19 mouse cellular contexts compared by ENCODE assay signal in genomic region chr13:70655570-70655969, GRCm38 (mm10). TPM values are rescaled to one million over a fixed set of nuclear protein-coding genes. Genes with fewer than 3 reads are reported as not detected.
DNase-seq lines count a peak whose midpoint lies in the region; ATAC-seq and TF ChIP-seq lines count a peak whose summit lies in the region.
"Had no signal": no experiment of that assay in that cellular context is flagged by ENCODE, and none has a peak within 500 bp of the region (broad histone marks: within the 10 kb centered on the region; RNA-seq: fewer than 3 reads in every experiment).

No protein-coding gene starts in this region.

- WGBS in intestine, embryonic 14.5 days: 62% methylated on average over 12 of the region's 12 CpGs
- WGBS in intestine, embryonic 15.5 days: 56% methylated on average over 12 of the region's 12 CpGs
- 37% methylated on average over 12 of the region's 12 CpGs for WGBS in lung, embryonic 16.5 days
- WGBS in forebrain, postnatal 0 days: 86% methylated on average over 12 of the region's 12 CpGs

- peak; percentile 45 for DNase-seq in intestine, embryonic 14.5 days (ENCODE audit: low spot score)
- DNase-seq in 3134 (ENCODE audit: extremely low read depth, insufficient read length, low spot score) (peak; percentile 54), 3T3-L1 (ENCODE audit: low read depth, low spot score) (peak; percentile 78)
- no peak for DNase-seq in forebrain, postnatal 0 days
- DNase-seq in heart, postnatal 36 days: no peak
- DNase-seq: cerebellum, adult 11 months; cerebellum, postnatal 14 days; embryo, embryonic 11 days; kidney, adult 18-20 months; kidney, postnatal 25 days; layer of hippocampus, adult 9-11 months; right cerebral cortex, postnatal 25 days had no signal

- no peaks in the 10 kb centered on the region for H3K36me3 ChIP-seq in intestine, embryonic 14.5 days (ENCODE audit: control insufficient read depth, insufficient read depth, low read length)
- H3K36me3 ChIP-seq in intestine, embryonic 15.5 days: no peaks in the 10 kb centered on the region
- H3K36me3 ChIP-seq in lung, embryonic 16.5 days (ENCODE audit: control insufficient read depth, insufficient read depth, low read length): no peaks in the 10 kb centered on the region
- no peaks in the 10 kb centered on the region for H3K36me3 ChIP-seq in forebrain, postnatal 0 days (ENCODE audit: insufficient read depth)
- H3K36me3 ChIP-seq: midbrain, embryonic 10.5 days; neural tube, embryonic 13.5 days had no signal

- peaks cover 8% of the 10 kb centered on the region; the same call in 1 of the 2 replicates for H3K4me1 ChIP-seq in intestine, embryonic 14.5 days (replicated peaks; ENCODE audit: control insufficient read depth, insufficient read depth, low read length)
- H3K4me1 ChIP-seq in intestine, embryonic 15.5 days (replicated peaks): peaks cover 10% of the 10 kb centered on the region
- H3K4me1 ChIP-seq in lung, embryonic 16.5 days (replicated peaks; ENCODE audit: control insufficient read depth, insufficient read depth, low read length): peaks cover 15% of the 10 kb centered on the region
- no peaks in the 10 kb centered on the region for H3K4me1 ChIP-seq in forebrain, postnatal 0 days (ENCODE audit: insufficient read depth)
- H3K4me1 ChIP-seq: neural tube, embryonic 13.5 days had no signal

- H3K4me2 ChIP-seq in intestine, embryonic 14.5 days (ENCODE audit: low read length): no peak overlapping the region
- no peak overlapping the region for H3K4me2 ChIP-seq in intestine, embryonic 15.5 days (replicated peaks)
- H3K4me2 ChIP-seq in lung, embryonic 16.5 days (ENCODE audit: low read depth, low read length): no peak overlapping the region
- no peak overlapping the region for H3K4me2 ChIP-seq in forebrain, postnatal 0 days (ENCODE audit: low read depth)
- H3K4me2 ChIP-seq: neural tube, embryonic 13.5 days had no signal

- ATAC-seq in intestine, embryonic 14.5 days (replicated peaks; ENCODE audit: low FRiP score, low TSS enrichment, low read depth): no peak
- no peak for ATAC-seq in intestine, embryonic 15.5 days
- peak; percentile 24; the same call in 1 of the 2 replicates for ATAC-seq in lung, embryonic 16.5 days (ENCODE audit: low read depth)
- no peak for ATAC-seq in erythroblast, adult 5-6 weeks (replicated peaks; ENCODE audit: low FRiP score, poor library complexity, severe bottlenecking)
- ATAC-seq in forebrain, postnatal 0 days: no peak
- ATAC-seq: forebrain, embryonic 14.5 days had no signal

- H3K4me3 ChIP-seq in intestine, embryonic 14.5 days (ENCODE audit: low read depth, low read length): no peak overlapping the region
- no peak overlapping the region for H3K4me3 ChIP-seq in intestine, embryonic 15.5 days (replicated peaks)
- no peak overlapping the region for H3K4me3 ChIP-seq in lung, embryonic 16.5 days (ENCODE audit: low read length)
- H3K4me3 ChIP-seq in forebrain, postnatal 0 days (ENCODE audit: low read depth, low read length): no peak overlapping the region
- H3K4me3 ChIP-seq: erythroblast, embryonic 14.5 days; midbrain, embryonic 10.5 days; neural tube, embryonic 13.5 days had no signal

- no peak for TF ChIP-seq CTCF in forebrain, postnatal 0 days (IDR thresholded peaks at IDR 0.05; ENCODE audit: low read depth)

- intact Hi-C loops in heart, postnatal 36 days (cut with DNase I): no loop called here

- no peaks in the 10 kb centered on the region for H3K27me3 ChIP-seq in intestine, embryonic 14.5 days (replicated peaks; ENCODE audit: control insufficient read depth, insufficient read depth, low read length)
- H3K27me3 ChIP-seq in intestine, embryonic 15.5 days (replicated peaks): no peaks in the 10 kb centered on the region
- H3K27me3 ChIP-seq in lung, embryonic 16.5 days (ENCODE audit: control insufficient read depth, insufficient read depth, low read depth, low read length): no peaks in the 10 kb centered on the region; the same call in 1 of the 2 replicates
- H3K27me3 ChIP-seq in forebrain, postnatal 0 days (ENCODE audit: insufficient read depth, low read length): no peaks in the 10 kb centered on the region
- H3K27me3 ChIP-seq: neural tube, embryonic 13.5 days had no signal

- H3K27ac ChIP-seq in intestine, embryonic 14.5 days (ENCODE audit: low read depth): no peak overlapping the region
- no peak overlapping the region for H3K27ac ChIP-seq in intestine, embryonic 15.5 days
- no peak overlapping the region for H3K27ac ChIP-seq in lung, embryonic 16.5 days (ENCODE audit: low read length)
- H3K27ac ChIP-seq in forebrain, postnatal 0 days (ENCODE audit: low read depth, low read length): no peak overlapping the region
- H3K27ac ChIP-seq: neural tube, embryonic 13.5 days had no signal

- H3K9ac ChIP-seq in intestine, embryonic 14.5 days (ENCODE audit: low read length): no peak overlapping the region
- no peak overlapping the region for H3K9ac ChIP-seq in intestine, embryonic 15.5 days
- no peak overlapping the region for H3K9ac ChIP-seq in lung, embryonic 16.5 days (ENCODE audit: low read length)
- no peak overlapping the region for H3K9ac ChIP-seq in forebrain, postnatal 0 days
- H3K9ac ChIP-seq: neural tube, embryonic 13.5 days had no signal

- H3K9me3 ChIP-seq in intestine, embryonic 14.5 days (ENCODE audit: control insufficient read depth, low read length): no peaks in the 10 kb centered on the region
- H3K9me3 ChIP-seq in intestine, embryonic 15.5 days: no peaks in the 10 kb centered on the region
- H3K9me3 ChIP-seq in lung, embryonic 16.5 days (ENCODE audit: control insufficient read depth, low read length): no peaks in the 10 kb centered on the region
- no peaks in the 10 kb centered on the region for H3K9me3 ChIP-seq in forebrain, postnatal 0 days (ENCODE audit: low read length)
- H3K9me3 ChIP-seq: midbrain, embryonic 10.5 days; neural tube, embryonic 13.5 days had no signal

RNA-seq across cellular contexts. Expression of gene Ice1, which starts 18.1 kb away (rescaled TPM):
- 27.0 and 30.7 TPM in 2 replicates for polyA plus RNA-seq in intestine, embryonic 14.5 days (2014; fragmentation: Nextera tagmentation; extraction: Ambion mirVana)
- polyA plus RNA-seq in intestine, embryonic 15.5 days (2015; fragmentation: Nextera tagmentation; extraction: Ambion mirVana): 14.2 and 16.2 TPM in 2 replicates
- 13.8 and 15.8 TPM in 2 replicates for polyA plus RNA-seq in lung, embryonic 16.5 days (2015; fragmentation: Nextera tagmentation; extraction: Ambion mirVana)
- 4.2 and 13.4 TPM in 2 replicates for total RNA-seq in erythroblast, adult 5-6 weeks (2015; ENCODE audit: low replicate concordance)
- 4.6 and 6.0 TPM in 2 replicates for total RNA-seq in erythroblast, adult 5-6 weeks (2017; ENCODE audit: low replicate concordance)
- 68.0 and 82.5 TPM in 2 replicates for total RNA-seq in forebrain, postnatal 0 days (2014; rRNA removed)
- polyA plus RNA-seq in forebrain, postnatal 0 days (2015; fragmentation: Nextera tagmentation; extraction: Ambion mirVana): 18.4 and 21.0 TPM in 2 replicates
- 10 to 100 TPM; 25.6 to 27.2 TPM for total RNA-seq in heart, postnatal 36 days (2021)

Comparison
In these comparisons a context has a peak if more than half of its experiments do, and no peak if none do; other contexts are left out.
1. DNase-seq: peak in intestine, embryonic 14.5 days (single experiment), 3134 (single experiment) and 3T3-L1 (single experiment); none in forebrain, postnatal 0 days (single experiment) and heart, postnatal 36 days (0 of 2).